Mouse (Mus musculus) spleen, adult 18-20 months (tissue): Measurements from ENCODE around the gene Glrp1.

Source experiments
- DNase-seq, 2 experiments: peaks; one replicate each; pipeline ENCODE4 v3.0.0; 2022; ENCODE audit warnings: mixed read lengths in 2 of 2

Gene Glrp1

GRCm38 (mm10) chr1:88491617-88492378 lies 18.1 kb downstream of the Glrp1 start:
- DNase-seq, result no peak

- DNase-seq, result no peak
Observed at GRCm38 (mm10) chr1:88490164-88490563, 19.7 kb downstream of the Glrp1 start.

- no peak for DNase-seq
Observed at GRCm38 (mm10) chr1:88488957-88489356, 20.9 kb downstream of the Glrp1 start.

- DNase-seq, result no peak
Observed at GRCm38 (mm10) chr1:88486336-88486735, 23.5 kb downstream of the Glrp1 start.

GRCm38 (mm10) chr1:88484059-88484458 lies 25.8 kb downstream of the Glrp1 start:
- no peak for DNase-seq

- no peak for DNase-seq
Observed at GRCm38 (mm10) chr1:88482142-88483099, 27.4 kb downstream of the Glrp1 start.

- DNase-seq, result no peak
Observed at GRCm38 (mm10) chr1:88480594-88480993, 29.3 kb downstream of the Glrp1 start.

- no peak for DNase-seq
Observed at GRCm38 (mm10) chr1:88478205-88478604, 31.7 kb downstream of the Glrp1 start.

GRCm38 (mm10) chr1:88476554-88477085 lies 33.2 kb downstream of the Glrp1 start:
- DNase-seq, result no peak

GRCm38 (mm10) chr1:88475502-88475953 lies 34.3 kb downstream of the Glrp1 start:
- no peak for DNase-seq

GRCm38 (mm10) chr1:88474598-88474997 lies 35.3 kb downstream of the Glrp1 start:
- DNase-seq, result no peak

GRCm38 (mm10) chr1:88473899-88474298 lies 36.0 kb downstream of the Glrp1 start:
- DNase-seq, result no peak

- no peak for DNase-seq
Observed at GRCm38 (mm10) chr1:88472258-88472657, 37.6 kb downstream of the Glrp1 start.

- no peak for DNase-seq
Observed at GRCm38 (mm10) chr1:88469746-88470145, 40.1 kb downstream of the Glrp1 start.

- DNase-seq, result no peak
Observed at GRCm38 (mm10) chr1:88468335-88468734, 41.5 kb downstream of the Glrp1 start.

GRCm38 (mm10) chr1:88467866-88468265 lies 42.0 kb downstream of the Glrp1 start:
- DNase-seq, result no peak

GRCm38 (mm10) chr1:88466325-88467064 lies 43.4 kb downstream of the Glrp1 start:
- no peak for DNase-seq

- no peak for DNase-seq
Observed at GRCm38 (mm10) chr1:88465722-88466121, 44.1 kb downstream of the Glrp1 start.

- DNase-seq, result no peak
Observed at GRCm38 (mm10) chr1:88464109-88464905, 45.6 kb downstream of the Glrp1 start.

- DNase-seq, result no peak
Observed at GRCm38 (mm10) chr1:88463241-88463640, 46.6 kb downstream of the Glrp1 start.

GRCm38 (mm10) chr1:88462484-88462883 lies 47.4 kb downstream of the Glrp1 start:
- DNase-seq, result no peak

GRCm38 (mm10) chr1:88461096-88461495 lies 48.8 kb downstream of the Glrp1 start:
- no peak for DNase-seq
